Mouse (Mus musculus): Measurements from ENCODE around the gene Ifi213.
"Not testable (repeated sequence)": the region's sequence is repeated elsewhere in the genome, so short reads cannot be mapped to it uniquely, and the experiment has no call there.

GRCm38 (mm10) chr1:173589698-173590097, 9.4 kb downstream of the Ifi213 start:
- not testable (repeated sequence) for TF ChIP-seq CTCF, POLR2A (IDR thresholded peaks at IDR 0.05; ENCODE audit: insufficient read depth, low read depth, low read length)
